Mouse (Mus musculus) neutrophil, adult 5-6 weeks (primary cell): ENCODE data around the gene Pld1. TPM values are rescaled to one million over a fixed set of nuclear protein-coding genes. Genes with fewer than 3 reads are reported as not detected.

Experiments
- ATAC-seq: fragments of 151-379, 151-347 bp; 2 replicates; pipeline ENCODE4 v1.8.0; 2017; ENCODE audit warnings: mild to moderate bottlenecking, moderate TSS enrichment; ENCODE audit not compliant: insufficient number of reproducible peaks, poor library complexity, low FRiP score, severe bottlenecking; ENCODE audit errors: extremely low read depth
- total RNA-seq: library from RNA; stranded (forward); fragments of 200-1000 nt; gene quantifications from 2 replicates; pipeline ENCODE4 v1.2.3, GENCODE M21; 2017

Pld1 gene
- total RNA-seq, 1 experiment from 2014 or later, result 7.8 TPM

DNA sequence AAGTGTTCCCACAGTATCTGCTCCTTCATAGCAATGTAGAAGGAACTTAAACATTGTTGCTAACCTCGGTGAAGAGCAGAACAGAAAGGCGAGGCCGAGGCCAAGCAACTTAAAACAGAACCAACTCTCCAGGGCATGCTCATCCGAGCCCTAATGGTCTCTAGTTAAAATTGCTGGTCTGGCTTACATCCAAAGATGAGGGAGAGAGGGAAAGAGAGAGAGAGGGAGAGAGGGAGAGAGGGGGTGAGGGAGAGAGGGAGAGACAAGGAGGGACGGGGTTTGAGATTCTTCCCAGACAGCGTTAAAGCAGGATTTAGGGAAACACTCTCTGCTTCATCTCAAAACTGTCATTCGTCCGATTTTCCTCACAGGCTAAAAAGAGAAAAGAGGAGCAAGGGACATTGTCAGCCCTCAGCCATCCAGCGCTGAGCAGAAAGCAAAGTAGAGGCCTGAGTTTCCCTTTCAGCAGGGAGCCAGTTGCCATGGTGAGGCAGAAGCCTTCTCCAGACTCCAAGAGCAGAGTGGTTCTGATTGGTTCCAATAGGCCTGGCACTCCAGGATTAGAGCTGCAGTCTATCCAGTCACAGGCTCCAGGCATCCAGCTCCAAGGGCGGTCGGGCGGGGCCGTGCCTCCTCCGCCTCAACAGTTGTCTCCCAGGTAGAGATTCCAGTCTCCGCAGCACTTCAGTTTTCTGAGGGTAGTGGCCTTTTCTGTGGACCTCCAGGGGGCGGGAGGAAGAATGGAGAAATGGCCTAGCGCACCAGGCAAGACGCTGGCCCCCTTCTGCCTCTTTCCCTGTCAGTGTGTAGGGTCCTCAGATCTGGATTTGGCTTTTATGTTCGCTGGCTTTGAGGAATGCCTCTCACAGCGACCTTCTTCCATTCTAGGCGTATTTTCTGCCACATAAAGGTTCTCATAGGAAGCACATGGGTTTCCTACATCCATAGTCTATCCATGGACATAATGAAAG is 237.8 kb downstream of the Pld1 start:
- ATAC-seq, result no peak

- ATAC-seq, result no peak
These were observed 239.8 kb downstream of the Pld1 start for GRCm38 (mm10) chr3:28178333-28178732.

Other genes starting within 250 kb of the Pld1 start
- gene Fndc3b, start 227.4 kb upstream of the Pld1 start, total RNA-seq, result 14.3 and 15.1 TPM in 2 replicates
- gene Tmem212, start 42.3 kb upstream of the Pld1 start, total RNA-seq, result not detected in 2 replicates